Mouse (Mus musculus) small intestine, adult 2 months (tissue): ENCODE data around the gene Mybpc2. TPM values are rescaled to one million over a fixed set of nuclear protein-coding genes. Genes with fewer than 3 reads are reported as not detected.

Experiments used
- H3K27ac ChIP-seq: fragments of 200-500 bp; 2 replicates; pipeline ENCODE4 v1.5.1; 2012; ENCODE audit warnings: low read depth, low read length, control low read depth, inconsistent platforms; ENCODE audit not compliant: insufficient read depth
- H3K27me3 ChIP-seq: fragments of 200-500 bp; 2 replicates; pipeline ENCODE4 v1.6.1; 2012; ENCODE audit warnings: mild to moderate bottlenecking, moderate library complexity, low read length, inconsistent platforms; ENCODE audit not compliant: control insufficient read depth, insufficient read depth
- H3K36me3 ChIP-seq: fragments of 200-500 bp; 2 replicates; pipeline ENCODE4 v1.6.1; 2012; ENCODE audit warnings: mild to moderate bottlenecking, low read length, control low read depth, inconsistent platforms; ENCODE audit not compliant: control insufficient read depth, insufficient read depth
- H3K4me1 ChIP-seq: fragments of 200-500 bp; 2 replicates; pipeline ENCODE4 v1.6.1; 2012; ENCODE audit warnings: low read length, inconsistent platforms, mixed read lengths; ENCODE audit not compliant: control insufficient read depth, insufficient read depth, insufficient read length
- H3K4me3 ChIP-seq: fragments of 200-500 bp; 2 replicates; pipeline ENCODE4 v1.5.1; 2012; ENCODE audit warnings: low read depth, mild to moderate bottlenecking, control low read depth, inconsistent platforms, low read length, moderate library complexity
- CTCF ChIP-seq: fragments of 200-500 bp; IDR thresholded peaks from 2 replicates; pipeline ENCODE4 v1.5.1; 2012; ENCODE audit warnings: low read depth, mild to moderate bottlenecking, control low read depth, inconsistent platforms, low read length, moderate library complexity, mixed read lengths; ENCODE audit not compliant: insufficient replicate concordance, insufficient read length; ENCODE audit errors: extremely low read depth
- POLR2A ChIP-seq: fragments of 200-500 bp; IDR thresholded peaks from 2 replicates; pipeline ENCODE4 v1.6.1; 2012; ENCODE audit warnings: low read depth, mild to moderate bottlenecking, control low read depth, inconsistent platforms, low read length, moderate library complexity
- WGBS: fragments of 180-500 bp; shearing (Covaris S2); methylation state at CpG from one replicate; pipeline ENCODE4 v1.1.7; 2018; 5-methylcytosine and 5-hydroxymethylcytosine counted together
- polyA plus RNA-seq: library from polyadenylated mRNA; depleted of rRNA; stranded (reverse); fragments of >200 nt; gene quantifications from 2 replicates; pipeline ENCODE4 v1.2.3, GENCODE M21; 2012

The Mybpc2 gene
- polyA plus RNA-seq, 1 experiment = 0.13 TPM

DNA sequence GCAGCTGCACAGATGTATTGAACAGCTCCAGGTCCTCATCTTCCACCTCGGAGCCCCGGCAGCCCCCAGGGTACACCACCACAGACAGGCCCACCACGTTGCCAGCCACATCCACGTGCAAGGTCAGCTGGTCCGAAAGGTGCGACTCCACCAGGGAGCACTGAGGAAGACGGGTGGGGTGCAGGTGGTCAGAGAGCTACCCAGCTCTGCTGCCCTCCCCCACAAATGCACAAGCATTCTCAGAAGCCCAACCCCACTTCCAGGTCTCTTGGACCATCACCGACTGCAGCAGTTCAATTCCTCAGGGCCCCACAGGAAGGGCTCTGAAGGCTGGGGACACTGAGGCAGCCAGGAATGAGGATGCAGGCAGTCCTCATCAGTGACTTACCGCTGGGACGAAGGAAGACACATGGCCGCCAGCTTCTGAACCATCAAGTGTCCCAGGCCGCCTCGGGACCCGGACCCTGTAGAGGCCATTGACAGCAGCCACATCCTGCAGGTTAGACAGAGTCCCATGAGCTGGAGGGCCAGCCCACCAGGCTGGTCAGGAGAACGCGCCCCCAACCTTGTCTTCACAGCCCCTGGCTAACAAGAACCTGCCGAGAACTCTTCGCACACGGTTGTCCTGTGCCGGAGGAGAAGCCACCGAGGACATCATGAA, 32.2 kb downstream of the Mybpc2 start:
- no peaks in the 10 kb centered on the region for H3K27me3 ChIP-seq
- no peak for TF ChIP-seq CTCF
- no peak for TF ChIP-seq POLR2A
- H3K4me1 ChIP-seq = peaks cover 2% of the 10 kb centered on the region
- H3K27ac ChIP-seq = no peak overlapping the region
- H3K4me3 ChIP-seq = no peak overlapping the region
- peaks cover 18% of the 10 kb centered on the region for H3K36me3 ChIP-seq
- 94% methylated on average over 21 of the region's 21 CpGs for WGBS

DNA sequence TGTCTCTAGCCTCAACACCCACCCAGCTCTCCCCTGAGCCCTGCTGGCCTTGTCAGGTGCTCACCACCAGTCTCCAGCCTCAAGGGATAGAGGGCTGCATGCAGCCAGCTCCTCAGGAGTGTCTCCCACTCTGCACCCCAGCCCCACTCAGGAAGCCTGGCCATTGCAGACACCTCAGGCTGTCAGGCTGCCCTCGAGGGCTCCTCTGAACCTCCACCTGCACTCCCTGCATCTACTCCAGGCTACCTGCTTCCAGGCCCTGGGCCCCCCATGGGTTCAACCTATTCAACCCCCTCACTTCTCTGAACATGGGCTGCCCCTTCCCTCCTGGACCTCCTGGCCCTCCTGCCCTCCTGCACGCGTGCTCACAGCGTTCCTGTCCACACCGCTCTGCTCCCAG, 33.1 kb downstream of the Mybpc2 start:
- no peak for TF ChIP-seq POLR2A
- no peak for TF ChIP-seq CTCF
- Histone ChIP-seq H3K27me3 (no peaks in the 10 kb centered on the region), H3K4me1 (no peaks in the 10 kb centered on the region; the same call in 1 of the 2 replicates), H3K4me3 (no peak overlapping the region), H3K36me3 (peaks cover 18% of the 10 kb centered on the region), H3K27ac (no peak overlapping the region)
- 95% methylated on average over 5 of the region's 5 CpGs for WGBS

DNA sequence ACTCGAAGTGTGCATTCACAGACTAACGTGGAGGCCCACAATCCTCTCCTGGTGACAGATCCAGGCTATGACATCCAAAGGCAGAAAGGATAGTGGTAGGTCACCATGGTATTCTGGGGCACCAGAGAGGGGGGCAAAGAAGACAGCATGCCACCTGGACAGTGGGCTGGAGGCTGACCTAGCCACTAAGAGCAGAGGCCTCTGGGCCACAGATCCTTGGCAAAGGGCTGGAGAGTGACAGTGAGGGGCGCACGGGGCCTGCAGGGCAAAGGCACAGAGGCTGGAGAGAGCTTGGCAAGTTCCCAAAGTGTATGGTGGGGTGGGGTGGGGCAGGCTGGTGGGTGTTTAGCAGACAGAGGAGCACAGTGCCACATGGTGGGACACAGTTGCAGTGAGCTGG, 34.2 kb downstream of the Mybpc2 start:
- TF ChIP-seq CTCF = no peak
- no peak for TF ChIP-seq POLR2A
- Histone ChIP-seq H3K27ac (no peak overlapping the region), H3K36me3 (peaks cover 18% of the 10 kb centered on the region), H3K4me1 (no peaks in the 10 kb centered on the region; the same call in 1 of the 2 replicates), H3K4me3 (no peak overlapping the region), H3K27me3 (no peaks in the 10 kb centered on the region)
- 82% methylated on average over 4 of the region's 4 CpGs for WGBS

DNA sequence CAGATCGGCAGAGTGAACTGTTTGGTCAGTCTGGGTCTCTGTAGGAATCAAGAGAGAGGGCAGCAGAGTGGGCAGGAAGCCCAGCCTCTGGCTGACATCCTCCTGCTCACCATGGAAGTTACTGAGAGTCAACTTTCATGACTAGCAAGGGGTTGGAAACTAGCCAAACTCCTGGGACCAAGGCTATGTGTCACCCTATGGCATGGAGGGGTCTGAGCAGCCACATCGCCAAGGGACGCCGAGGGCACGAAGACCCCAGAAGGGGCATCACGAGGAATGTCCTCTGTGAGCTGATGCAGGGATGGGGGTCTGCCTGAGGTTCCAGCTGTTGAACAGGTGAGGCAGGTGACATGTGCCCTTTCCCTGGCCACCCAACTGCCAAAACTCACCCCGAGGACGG, 35.9 kb downstream of the Mybpc2 start:
- TF ChIP-seq POLR2A (no peak), CTCF (no peak)
- H3K4me3 ChIP-seq = no peak overlapping the region
- peaks cover 18% of the 10 kb centered on the region for H3K36me3 ChIP-seq
- H3K27ac ChIP-seq = no peak overlapping the region
- H3K4me1 ChIP-seq = no peaks in the 10 kb centered on the region
- H3K27me3 ChIP-seq = no peaks in the 10 kb centered on the region
- WGBS = 90% methylated on average over 8 of the region's 8 CpGs

DNA sequence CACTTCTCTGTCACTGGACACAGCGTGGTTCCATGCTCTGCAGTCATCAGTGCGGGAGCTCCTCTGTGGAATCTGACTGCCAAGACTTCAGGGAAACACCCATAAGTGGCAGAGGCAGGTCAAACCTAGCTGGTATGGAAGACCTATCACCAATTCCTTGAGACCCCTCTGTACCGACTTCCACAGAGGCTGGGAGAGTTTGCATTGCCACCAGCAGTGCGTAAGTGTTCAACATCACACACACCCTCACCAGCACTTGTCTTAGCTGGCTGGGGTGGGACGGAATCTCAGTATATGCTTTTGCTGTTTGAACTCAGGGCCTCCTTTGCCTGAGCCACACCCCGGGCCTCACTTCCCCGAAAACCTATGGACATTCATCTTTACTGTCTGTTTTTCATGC, 36.5 kb downstream of the Mybpc2 start:
- H3K4me3 ChIP-seq = no peak overlapping the region
- no peak for TF ChIP-seq CTCF
- TF ChIP-seq POLR2A = no peak
- H3K36me3 ChIP-seq = peaks cover 18% of the 10 kb centered on the region
- WGBS = 90% methylated on average over 7 of the region's 7 CpGs
- H3K27me3 ChIP-seq = no peaks in the 10 kb centered on the region
- no peaks in the 10 kb centered on the region for H3K4me1 ChIP-seq
- no peak overlapping the region for H3K27ac ChIP-seq

DNA sequence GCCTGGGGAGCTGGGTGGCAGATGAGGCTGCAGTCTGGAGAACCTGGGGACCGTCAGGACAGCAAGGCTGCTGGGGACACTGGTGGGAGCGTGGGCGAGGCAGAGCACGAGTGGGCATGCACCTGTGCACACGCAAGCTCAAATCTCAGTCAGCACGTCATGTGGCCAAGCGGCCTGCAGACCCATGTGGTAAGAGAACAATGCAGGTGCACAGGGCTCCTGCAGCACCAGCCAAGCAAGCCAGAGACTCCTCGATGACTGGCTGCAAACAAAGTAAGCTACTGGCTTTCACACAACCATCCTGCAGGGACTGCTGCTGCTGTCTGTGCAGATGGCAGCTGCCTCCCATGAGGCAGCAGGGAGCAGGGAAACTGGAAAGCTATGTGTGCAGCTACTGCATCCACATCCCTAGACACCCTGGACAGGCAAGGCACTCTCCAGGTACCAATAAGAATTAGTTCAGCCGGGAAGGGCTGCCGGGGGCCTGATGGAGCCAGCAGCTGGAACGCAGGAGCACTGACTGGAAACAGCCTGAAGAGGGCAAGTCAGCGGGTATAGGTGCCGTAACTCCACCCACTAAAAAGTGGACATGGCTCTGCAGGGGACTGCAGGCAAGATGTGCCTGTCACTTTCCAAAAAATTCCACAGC, 37.4 kb downstream of the Mybpc2 start:
- Histone ChIP-seq H3K27ac (no peak overlapping the region), H3K4me1 (no peaks in the 10 kb centered on the region), H3K4me3 (no peak overlapping the region), H3K36me3 (peaks cover 12% of the 10 kb centered on the region), H3K27me3 (no peaks in the 10 kb centered on the region)
- TF ChIP-seq POLR2A = no peak
- no peak for TF ChIP-seq CTCF
- 74% methylated on average over 13 of the region's 13 CpGs for WGBS

DNA sequence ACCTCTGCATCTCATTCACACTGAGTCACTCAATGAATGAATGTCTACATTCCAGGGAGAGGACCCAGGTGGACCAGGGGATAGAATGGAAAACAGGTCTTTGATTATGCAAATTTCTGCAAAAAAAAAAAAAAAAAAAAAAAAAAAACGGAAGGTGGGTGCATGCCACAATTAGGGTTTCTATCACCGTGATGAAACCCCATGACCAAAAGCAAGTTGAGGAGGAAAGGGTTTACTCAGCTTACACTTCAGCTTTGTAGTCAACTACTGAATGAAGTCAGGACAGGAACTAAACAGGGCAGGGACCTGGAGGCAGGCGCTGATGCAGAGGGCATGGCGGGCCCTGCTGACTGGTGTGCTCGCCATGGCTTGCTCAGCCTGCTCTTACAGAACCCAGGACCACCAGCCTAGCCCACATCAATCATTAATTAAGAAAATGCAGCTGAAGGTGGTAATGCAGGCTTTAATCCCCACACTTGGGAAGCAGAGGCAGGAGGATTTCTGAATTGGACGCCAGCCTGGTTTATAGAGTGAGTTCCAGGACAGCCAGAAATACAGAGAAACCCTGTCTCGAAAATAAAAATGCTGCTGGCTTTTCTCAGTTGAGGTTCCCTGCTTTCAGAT, 38.8 kb downstream of the Mybpc2 start:
- WGBS = 72% methylated on average over 7 of the region's 7 CpGs
- Histone ChIP-seq H3K4me1 (no peaks in the 10 kb centered on the region), H3K27ac (no peak overlapping the region), H3K27me3 (no peaks in the 10 kb centered on the region), H3K36me3 (0 out of 2 replicates have a peak, but pooled peaks cover 4% of the 10 kb centered on the region), H3K4me3 (no peak overlapping the region)
- TF ChIP-seq CTCF (no peak), POLR2A (no peak)
